Mouse (Mus musculus): ENCODE data around the gene B3galt4.

GRCm38 (mm10) chr17:33972691-33973090, 21.4 kb upstream of the B3galt4 start:
- no peak for TF ChIP-seq CTCF (IDR thresholded peaks at IDR 0.05; ENCODE audit: borderline replicate concordance, insufficient read depth, low read depth, low read length)
- no peak for TF ChIP-seq POLR2A (IDR thresholded peaks at IDR 0.05; ENCODE audit: borderline replicate concordance, insufficient read depth, low read length)
